Mouse (Mus musculus) CH12.LX (cell line): Measurements from ENCODE around the gene Hdac11. TPM values are rescaled to one million over a fixed set of nuclear protein-coding genes. Genes with fewer than 3 reads are reported as not detected.

Experiments used
- DNase-seq: peaks from one replicate; pipeline ENCODE4 v3.0.0-alpha.2; 2013; ENCODE audit errors: extremely low read depth
- H3K27ac ChIP-seq: 2 replicates; pipeline ENCODE4 v1.5.1; 2012; ENCODE audit warnings: low read depth, mild to moderate bottlenecking, control low read depth, moderate library complexity; ENCODE audit not compliant: insufficient read depth
- H3K27me3 ChIP-seq: replicated peaks from 2 replicates; pipeline ENCODE3; 2012; ENCODE audit warnings: inconsistent platforms
- H3K36me3 ChIP-seq, 2 experiments: replicated peaks in 1 of 2; 2 replicates each; pipeline versions ENCODE3 to v1.6.1; 2012; ENCODE audit warnings: inconsistent platforms in 1 of 2, low read length in 1 of 2, mild to moderate bottlenecking in 1 of 2, mixed read lengths in 1 of 2, moderate library complexity in 1 of 2; ENCODE audit not compliant: control insufficient read depth in 1 of 2, insufficient read depth in 1 of 2
- H3K4me1 ChIP-seq, 2 experiments: 2 replicates each; pipeline ENCODE4 v1.6.1; 2012; ENCODE audit warnings: inconsistent platforms in 1 of 2, moderate library complexity in 1 of 2; ENCODE audit not compliant: insufficient read depth in 2 of 2, control insufficient read depth in 1 of 2
- H3K4me2 ChIP-seq: 2 replicates; pipeline ENCODE4 v1.6.1; 2012; ENCODE audit warnings: low read depth, mild to moderate bottlenecking, control low read depth; ENCODE audit not compliant: poor library complexity, insufficient read depth, severe bottlenecking
- H3K4me3 ChIP-seq, 3 experiments: fragments of 150-350 bp in 1 of 3; sonication (generic) in 1 of 3; replicated peaks in 1 of 3; 2 replicates each; pipeline versions ENCODE3 to v1.5.1; 2011 to 2012; ENCODE audit warnings: low read depth in 2 of 3, low read length in 2 of 3, mild to moderate bottlenecking in 2 of 3, moderate library complexity in 2 of 3, control low read depth in 1 of 3, improper control_type of control experiment in 1 of 3, inconsistent platforms in 1 of 3, mixed read lengths in 1 of 3; ENCODE audit not compliant: poor library complexity in 1 of 3
- H3K79me2 ChIP-seq: replicated peaks from 2 replicates; pipeline ENCODE4 v1.6.1; 2012; ENCODE audit warnings: mild to moderate bottlenecking, moderate library complexity; ENCODE audit not compliant: control insufficient read depth, poor library complexity, insufficient read depth, severe bottlenecking; ENCODE audit errors: extremely low read depth
- H3K9ac ChIP-seq: 2 replicates; pipeline ENCODE4 v1.6.1; 2012; ENCODE audit warnings: low read depth, mild to moderate bottlenecking, control low read depth, moderate library complexity; ENCODE audit not compliant: insufficient read depth
- H3K9me3 ChIP-seq: replicated peaks from 2 replicates; pipeline ENCODE3; 2012; ENCODE audit warnings: low read length, inconsistent platforms, mixed read lengths
- BHLHE40 ChIP-seq: IDR thresholded peaks from 2 replicates; pipeline ENCODE4 v1.6.1; 2011; ENCODE audit warnings: mild to moderate bottlenecking, low read depth, low read length, improper control_type of control experiment
- CHD2 ChIP-seq: IDR thresholded peaks from 2 replicates; pipeline ENCODE4 v1.6.1; 2011; ENCODE audit warnings: low read length, improper control_type of control experiment
- ELF1 ChIP-seq: IDR thresholded peaks from 2 replicates; pipeline ENCODE4 v1.6.1; 2014; ENCODE audit warnings: low read depth, mild to moderate bottlenecking, inconsistent platforms, low read length, improper control_type of control experiment
- EP300 ChIP-seq: IDR thresholded peaks from 2 replicates; pipeline ENCODE4 v1.6.1; 2011; ENCODE audit warnings: low read length, improper control_type of control experiment
- GABPA ChIP-seq: IDR thresholded peaks from 2 replicates; pipeline ENCODE4 v1.6.1; 2012; ENCODE audit warnings: low read depth, low read length, improper control_type of control experiment, inconsistent platforms; ENCODE audit not compliant: insufficient replicate concordance
- HCFC1 ChIP-seq: IDR thresholded peaks from 2 replicates; pipeline ENCODE4 v1.6.1; 2012; ENCODE audit warnings: low read depth, mild to moderate bottlenecking, inconsistent platforms, low read length, improper control_type of control experiment
- JUND ChIP-seq: conservative IDR thresholded peaks from 2 replicates; pipeline ENCODE4 v1.6.1; 2011; ENCODE audit warnings: low read depth, low read length, improper control_type of control experiment
- KAT2A ChIP-seq: IDR thresholded peaks from 2 replicates; pipeline ENCODE4 v1.6.1; 2012; ENCODE audit warnings: low read length, improper control_type of control experiment, inconsistent platforms; ENCODE audit not compliant: insufficient replicate concordance
- MEF2A ChIP-seq: IDR thresholded peaks from 2 replicates; pipeline ENCODE4 v1.6.1; 2014; ENCODE audit warnings: low read depth, mild to moderate bottlenecking, inconsistent platforms, low read length, improper control_type of control experiment, borderline replicate concordance
- MXI1 ChIP-seq: IDR thresholded peaks from 2 replicates; pipeline ENCODE4 v1.6.1; 2011; ENCODE audit warnings: mild to moderate bottlenecking, low read depth, low read length, improper control_type of control experiment
- MYC ChIP-seq: IDR thresholded peaks from 2 replicates; pipeline ENCODE4 v1.6.1; 2011; ENCODE audit warnings: low read depth, mild to moderate bottlenecking, improper control_type of control experiment, low read length
- PAX5 ChIP-seq: IDR thresholded peaks from 2 replicates; pipeline ENCODE4 v1.6.1; 2012; ENCODE audit warnings: low read length, inconsistent platforms, mixed read lengths
- POLR2A ChIP-seq: IDR thresholded peaks from 2 replicates; pipeline ENCODE4 v1.6.1; 2011; ENCODE audit warnings: low read depth, mild to moderate bottlenecking, improper control_type of control experiment, low read length
- POLR2AphosphoS2 ChIP-seq: IDR thresholded peaks from 2 replicates; pipeline ENCODE4 v1.6.1; 2011; ENCODE audit warnings: low read depth, low read length, improper control_type of control experiment
- RCOR1 ChIP-seq: conservative IDR thresholded peaks from 2 replicates; pipeline ENCODE4 v1.6.1; 2012; ENCODE audit warnings: low read depth, mild to moderate bottlenecking, inconsistent platforms, low read length, improper control_type of control experiment
- SIN3A ChIP-seq: IDR thresholded peaks from 2 replicates; pipeline ENCODE4 v1.6.1; 2012; ENCODE audit warnings: low read length, improper control_type of control experiment, inconsistent platforms
- TBP ChIP-seq: conservative IDR thresholded peaks from 2 replicates; pipeline ENCODE4 v1.6.1; 2011; ENCODE audit warnings: low read depth, low read length, improper control_type of control experiment
- TCF12 ChIP-seq: IDR thresholded peaks from 2 replicates; pipeline ENCODE4 v1.6.1; 2014; ENCODE audit warnings: low read depth, mild to moderate bottlenecking, inconsistent platforms, low read length, improper control_type of control experiment
- UBTF ChIP-seq: IDR thresholded peaks from 2 replicates; pipeline ENCODE4 v1.6.1; 2012; ENCODE audit warnings: low read depth, mild to moderate bottlenecking, inconsistent platforms, low read length, improper control_type of control experiment, moderate library complexity
- USF2 ChIP-seq: conservative IDR thresholded peaks from 2 replicates; pipeline ENCODE4 v1.6.1; 2011; ENCODE audit warnings: low read depth, low read length, improper control_type of control experiment
- ZC3H11A ChIP-seq: IDR thresholded peaks from 2 replicates; pipeline ENCODE4 v1.6.1; 2012; ENCODE audit warnings: low read depth, mild to moderate bottlenecking, inconsistent platforms, low read length, improper control_type of control experiment
- ZKSCAN1 ChIP-seq: IDR thresholded peaks from 2 replicates; pipeline ENCODE4 v1.6.1; 2012; ENCODE audit warnings: low read depth, inconsistent platforms, low read length, improper control_type of control experiment, borderline replicate concordance
- dilution Hi-C: fragments of 300-500 bp; cut with MboI; formaldehyde crosslinking; loops from 2 replicates; pipeline ENCODE4 v1.14.3; 2020; ENCODE audit warnings: low sequenced_read_pairs; ENCODE audit not compliant: extremely low pct_unique_long_range_greater_than_20kb, extremely low pct_ligation_motif_present
- in situ Hi-C: fragments of 300-500 bp; cut with MboI; formaldehyde crosslinking; loops from 3 replicates; pipeline ENCODE4 v1.14.3; 2019; ENCODE audit warnings: low sequenced_read_pairs, low pct_ligation_motif_present, low pct_unique_long_range_greater_than_20kb, mixed read lengths
- polyA plus RNA-seq: library from polyadenylated mRNA; unstranded; fragments of >175 nt; gene quantifications from 2 replicates; pipeline ENCODE4 v1.2.1, GENCODE M21; 2012; ENCODE audit warnings: low read depth; ENCODE audit not compliant: insufficient read length
- total RNA-seq, 2 experiments: library from RNA; depleted of rRNA; stranded (reverse); fragments of 300-350 nt in 1 of 2; fragments of >200 nt in 1 of 2; gene quantifications; 2 replicates each; pipeline ENCODE4 v1.2.3; 2012 to 2014

Gene Hdac11
- total and polyA plus RNA-seq, 3 experiments, result 0.53 to 2.1 TPM; not detected in 1

GRCm38 (mm10) chr6:91160976-91161375, 4.5 kb downstream of the Hdac11 start:
- no peak for TF ChIP-seq MEF2A
- no peak for TF ChIP-seq GABPA
- TF ChIP-seq ELF1, result no peak
- TF ChIP-seq TCF12, result no peak
- no peak for TF ChIP-seq UBTF
- TF ChIP-seq POLR2AphosphoS2, result no peak
- no peak for TF ChIP-seq SIN3A
- no peak for TF ChIP-seq HCFC1
- no peak for TF ChIP-seq JUND
- no peak for TF ChIP-seq CHD2
- TF ChIP-seq BHLHE40, result no peak
- TF ChIP-seq ZC3H11A, result no peak
- no peak for TF ChIP-seq ZKSCAN1
- TF ChIP-seq KAT2A, result no peak
- no peak for TF ChIP-seq PAX5
- TF ChIP-seq USF2, result no peak
- H3K4me2 ChIP-seq, result no peak overlapping the region
- H3K27ac ChIP-seq, result no peak overlapping the region
- no peaks in the 10 kb centered on the region for H3K36me3 ChIP-seq
- peaks cover 0 to 11% of the 10 kb centered on the region in 2 experiments; a peak in 3 of 4 replicates for H3K4me1 ChIP-seq
- H3K4me3 ChIP-seq, result no peak overlapping the region
- dilution Hi-C loops (no loop called here), in situ Hi-C loops (loop anchor here (25.0 kb wide), 1 partner anchor 251 kb away; the partner anchor contains the start of gene Wnt7a)
- no peak for DNase-seq
- H3K79me2 ChIP-seq, result no peaks in the 10 kb centered on the region
- H3K27me3 ChIP-seq, result peaks cover 63% of the 10 kb centered on the region
- no peaks in the 10 kb centered on the region for H3K9me3 ChIP-seq
- H3K9ac ChIP-seq, result no peak overlapping the region

GRCm38 (mm10) chr6:91161506-91162235, 5.2 kb downstream of the Hdac11 start:
- H3K4me1 ChIP-seq, result peaks cover 0 to 6% of the 10 kb centered on the region in 2 experiments; a peak in 3 of 4 replicates
- no peaks in the 10 kb centered on the region for H3K79me2 ChIP-seq
- TF ChIP-seq MYC, result no peak
- TF ChIP-seq MEF2A, result no peak
- no peak for TF ChIP-seq EP300
- TF ChIP-seq RCOR1, result no peak
- TF ChIP-seq MXI1, result no peak
- no peak for TF ChIP-seq POLR2A
- TF ChIP-seq TBP, result no peak
- no peak for TF ChIP-seq USF2
- in situ Hi-C loops, result loop anchor here (25.0 kb wide), 1 partner anchor 251 kb away; the partner anchor contains the start of gene Wnt7a
- no peak overlapping the region for H3K9ac ChIP-seq
- no peaks in the 10 kb centered on the region for H3K9me3 ChIP-seq
- H3K4me3 ChIP-seq, result no peak overlapping the region
- no peak for DNase-seq
- H3K27ac ChIP-seq, result no peak overlapping the region
- H3K4me2 ChIP-seq, result no peak overlapping the region
- no peaks in the 10 kb centered on the region for H3K36me3 ChIP-seq
- dilution Hi-C loops, result no loop called here
- peaks cover 61% of the 10 kb centered on the region for H3K27me3 ChIP-seq
